Mouse (Mus musculus) midbrain, embryonic 10.5 days (tissue): ENCODE results near the gene Fastk. TPM values are rescaled to one million over a fixed set of nuclear protein-coding genes. Genes with fewer than 3 reads are reported as not detected.

Experiments used
- DNase-seq: peaks from one replicate; pipeline ENCODE4 v3.0.0-alpha.2; 2017; ENCODE audit warnings: low spot score
- H3K27ac ChIP-seq: fragments of 300-500 bp; sonication (generic); replicated peaks from 2 replicates; pipeline ENCODE4 v1.5.1; 2016; ENCODE audit warnings: mild to moderate bottlenecking
- H3K27me3 ChIP-seq: fragments of 300-500 bp; sonication (generic); 2 replicates; pipeline ENCODE4 v1.6.1; 2016; ENCODE audit warnings: low read depth, mild to moderate bottlenecking; ENCODE audit not compliant: poor library complexity, severe bottlenecking
- H3K36me3 ChIP-seq: fragments of 300-500 bp; sonication (generic); 2 replicates; pipeline ENCODE4 v1.6.1; 2016; ENCODE audit warnings: mild to moderate bottlenecking, moderate library complexity
- H3K4me1 ChIP-seq: fragments of 300-500 bp; sonication (generic); 2 replicates; pipeline ENCODE4 v1.6.1; 2016
- H3K4me3 ChIP-seq: fragments of 300-500 bp; sonication (generic); 2 replicates; pipeline ENCODE4 v1.5.1; 2016; ENCODE audit warnings: mild to moderate bottlenecking, moderate library complexity
- H3K9me3 ChIP-seq: fragments of 300-500 bp; sonication (generic); replicated peaks from 2 replicates; pipeline ENCODE4 v1.6.1; 2016; ENCODE audit warnings: mild to moderate bottlenecking
- WGBS: fragments of 180-500 bp; shearing (Covaris S2); methylation state at CpG from one replicate; pipeline ENCODE4 v1.1.7; 2016; 5-methylcytosine and 5-hydroxymethylcytosine counted together
- polyA plus RNA-seq: library from polyadenylated mRNA; unstranded; fragments of >200 nt; fragmentation: Nextera tagmentation; extraction: Ambion mirVana; gene quantifications from 2 replicates; pipeline ENCODE4 v1.2.1, GENCODE M21; 2016

Gene Fastk
- polyA plus RNA-seq, 1 experiment from 2014 or later = 107 TPM

DNA sequence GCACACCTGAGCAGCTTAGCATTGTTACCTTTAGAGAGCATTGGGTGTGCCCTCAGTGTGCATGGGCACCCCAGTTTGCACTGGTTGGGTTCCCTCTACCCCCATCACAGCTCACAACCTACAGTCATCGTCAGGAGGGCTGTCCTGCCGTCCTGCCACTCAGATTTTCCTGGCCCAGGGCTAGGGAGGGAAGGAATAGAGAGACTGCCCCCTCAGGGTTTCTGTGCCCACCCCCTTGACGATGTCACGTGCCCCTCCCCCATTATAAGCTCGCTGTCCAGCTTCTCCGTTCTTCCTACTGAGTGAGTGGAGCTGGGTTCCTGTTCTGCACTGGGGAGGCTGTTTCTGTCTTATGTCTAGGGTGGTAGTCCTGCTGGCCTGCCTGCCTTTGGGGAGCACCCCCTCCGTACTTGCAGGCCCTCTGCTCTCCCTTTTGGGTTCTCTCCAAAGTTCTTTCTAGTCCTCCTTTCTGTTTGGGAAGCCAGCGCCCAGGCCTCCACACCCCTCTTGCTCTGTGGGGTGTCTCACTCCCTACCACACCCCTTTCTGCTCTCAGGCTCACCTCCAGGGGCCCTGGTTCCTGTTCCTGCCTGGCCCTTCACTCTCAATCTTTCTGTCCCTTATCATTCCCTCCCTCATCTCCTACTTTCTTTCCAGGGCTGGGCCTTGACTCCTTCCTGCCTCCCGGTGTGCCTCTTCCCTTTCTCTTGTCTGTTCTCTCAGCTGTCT is 18.4 kb downstream of the Fastk start:
- H3K27me3 ChIP-seq = peaks cover 29% of the 10 kb centered on the region
- DNase-seq = no peak
- H3K36me3 ChIP-seq = peaks cover 27% of the 10 kb centered on the region
- H3K9me3 ChIP-seq = no peaks in the 10 kb centered on the region
- peak overlapping the region; percentile 76 for H3K4me3 ChIP-seq
- peak overlapping the region; percentile 88 for H3K27ac ChIP-seq
- WGBS = 9% methylated on average over 9 of the region's 9 CpGs
- H3K4me1 ChIP-seq = peaks cover 72% of the 10 kb centered on the region

DNA sequence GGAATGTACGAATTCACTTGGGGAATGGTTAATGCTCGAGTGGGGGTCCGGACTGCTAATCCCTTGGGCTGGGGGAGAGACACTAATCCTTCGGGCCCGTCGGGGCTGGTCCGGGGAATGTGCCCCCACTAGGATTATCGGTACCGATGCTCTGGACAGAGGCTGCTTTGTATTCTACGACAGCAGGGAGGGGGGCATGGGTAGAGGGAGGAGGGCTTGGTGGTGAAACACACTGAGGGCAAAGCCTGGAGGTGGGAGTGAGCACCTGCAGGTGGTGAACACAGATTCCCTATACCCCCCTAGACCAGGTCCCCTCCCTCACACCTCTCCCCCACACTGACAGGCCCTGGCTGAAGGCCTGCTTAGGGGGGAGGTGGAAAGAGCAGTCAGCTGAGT is 19.1 kb downstream of the Fastk start:
- Histone ChIP-seq H3K9me3 (no peaks in the 10 kb centered on the region), H3K4me3 (peak overlapping the region; percentile 76), H3K27me3 (peaks cover 29% of the 10 kb centered on the region), H3K4me1 (peaks cover 72% of the 10 kb centered on the region), H3K36me3 (peaks cover 21% of the 10 kb centered on the region), H3K27ac (peak overlapping the region; percentile 88)
- peak; percentile 53 for DNase-seq
- WGBS = 0% methylated on average over 10 of the region's 10 CpGs

DNA sequence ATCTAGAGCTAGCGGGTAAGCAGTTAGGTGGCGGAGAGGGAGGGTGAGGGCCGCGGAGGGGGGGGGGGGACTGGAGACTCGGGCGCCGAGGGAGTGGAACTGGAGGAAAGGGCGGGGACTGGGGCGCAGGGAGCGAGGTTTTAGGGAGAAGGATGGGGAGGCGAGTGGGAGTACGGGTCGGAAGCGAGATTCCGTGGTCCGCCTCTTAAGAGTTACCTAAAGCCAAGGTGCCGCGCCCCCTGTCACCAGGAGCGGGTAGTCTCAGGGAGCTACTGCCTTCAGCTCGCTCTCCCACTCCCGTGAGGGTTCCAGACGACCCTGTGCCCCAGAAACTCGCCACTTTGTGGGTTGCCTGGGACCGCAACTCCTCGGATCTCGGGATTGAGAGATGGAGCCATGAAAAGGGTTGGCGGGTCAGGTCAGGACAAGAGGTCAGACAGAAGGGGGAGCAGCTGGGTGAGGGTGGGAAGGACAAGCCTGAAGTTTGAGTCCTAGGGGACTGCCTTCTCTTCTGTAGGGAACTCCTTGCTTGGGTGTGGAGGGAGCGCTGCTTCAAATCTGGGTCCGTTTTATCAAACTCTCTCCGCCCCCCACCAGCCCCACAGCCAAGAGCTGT is 19.6 kb downstream of the Fastk start:
- peaks cover 72% of the 10 kb centered on the region for H3K4me1 ChIP-seq
- H3K27me3 ChIP-seq = peaks cover 29% of the 10 kb centered on the region
- no peaks in the 10 kb centered on the region for H3K9me3 ChIP-seq
- peak overlapping the region; percentile 88 for H3K27ac ChIP-seq
- no peak for DNase-seq
- peaks cover 21% of the 10 kb centered on the region for H3K36me3 ChIP-seq
- WGBS = 0% methylated on average over 29 of the region's 30 CpGs
- peak overlapping the region; percentile 76 for H3K4me3 ChIP-seq

DNA sequence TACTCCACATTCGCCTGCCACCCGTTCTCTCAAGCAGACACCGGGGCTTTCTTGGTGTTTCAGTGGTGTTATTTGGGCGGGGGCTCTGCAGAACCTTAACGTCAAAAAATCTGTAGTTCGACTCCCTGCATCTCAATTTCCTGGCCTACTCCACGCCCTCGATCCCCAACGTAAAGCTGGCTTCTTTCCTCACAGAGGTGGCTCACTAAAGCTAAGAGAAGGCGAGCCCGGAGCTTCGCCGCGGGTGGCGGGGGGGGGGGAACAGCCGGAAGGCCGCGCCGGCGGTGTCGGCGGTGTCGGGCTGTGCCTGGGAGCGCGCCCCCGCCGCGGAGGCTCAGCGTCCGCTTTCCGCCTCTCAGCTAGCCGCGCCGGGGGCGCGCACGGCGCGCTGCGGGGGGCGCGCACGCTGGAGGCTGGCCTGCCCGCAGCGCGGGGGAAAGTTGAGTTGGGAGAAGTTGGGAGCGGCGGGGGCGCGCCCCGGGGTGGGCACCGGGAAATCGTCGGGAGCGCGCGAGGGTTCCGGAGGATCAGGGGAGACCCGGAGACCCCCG is 20.2 kb downstream of the Fastk start:
- DNase-seq = peak; percentile 84
- H3K9me3 ChIP-seq = no peaks in the 10 kb centered on the region
- peaks cover 21% of the 10 kb centered on the region for H3K36me3 ChIP-seq
- 1% methylated on average over 53 of the region's 60 CpGs for WGBS
- H3K27ac ChIP-seq = peak overlapping the region; percentile 88
- peaks cover 29% of the 10 kb centered on the region for H3K27me3 ChIP-seq
- peaks cover 72% of the 10 kb centered on the region for H3K4me1 ChIP-seq
- H3K4me3 ChIP-seq = peak overlapping the region; percentile 76

DNA sequence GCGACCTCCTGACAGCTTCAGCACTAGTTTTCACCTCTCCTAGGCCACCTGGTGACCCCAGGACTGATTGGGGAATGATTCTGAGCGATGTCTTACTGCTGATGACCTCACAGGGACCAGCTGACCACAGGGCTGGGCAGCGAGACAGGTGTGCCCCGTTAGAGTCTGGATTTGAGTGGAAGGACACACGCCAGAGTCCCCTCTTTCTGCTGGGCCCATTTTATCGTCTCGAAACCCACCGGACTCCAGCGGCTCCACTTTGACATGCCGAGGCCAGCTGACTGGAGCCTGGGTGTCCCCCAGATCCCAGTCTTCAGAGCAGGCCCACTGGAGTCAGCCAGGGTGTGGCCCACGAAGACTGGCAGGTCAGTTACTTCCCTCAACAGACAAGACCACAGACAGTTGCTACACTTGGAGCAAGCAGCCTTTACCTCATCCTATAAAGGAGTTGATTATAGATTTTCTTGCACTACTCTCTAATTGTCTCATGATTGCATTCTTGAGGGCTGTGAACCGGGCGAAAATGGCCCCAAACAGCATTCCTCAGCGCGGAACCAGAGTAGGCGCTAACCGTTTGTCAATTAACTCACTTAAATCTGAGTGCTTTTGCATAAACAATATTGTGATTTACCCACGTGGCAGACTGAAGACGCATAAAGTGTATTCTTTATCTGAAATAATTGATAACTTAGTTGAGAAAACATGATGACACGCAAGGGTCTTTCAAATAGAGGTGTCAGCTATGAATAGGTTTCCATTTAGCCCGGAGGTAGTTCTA is 20.9 kb downstream of the Fastk start:
- H3K4me1 ChIP-seq = peaks cover 69% of the 10 kb centered on the region
- H3K27me3 ChIP-seq = peaks cover 26% of the 10 kb centered on the region
- no peak for DNase-seq
- peaks cover 21% of the 10 kb centered on the region for H3K36me3 ChIP-seq
- H3K4me3 ChIP-seq = peak overlapping the region; percentile 76
- H3K27ac ChIP-seq = peak overlapping the region; percentile 88
- WGBS = 16% methylated on average over 21 of the region's 21 CpGs
- no peaks in the 10 kb centered on the region for H3K9me3 ChIP-seq

DNA sequence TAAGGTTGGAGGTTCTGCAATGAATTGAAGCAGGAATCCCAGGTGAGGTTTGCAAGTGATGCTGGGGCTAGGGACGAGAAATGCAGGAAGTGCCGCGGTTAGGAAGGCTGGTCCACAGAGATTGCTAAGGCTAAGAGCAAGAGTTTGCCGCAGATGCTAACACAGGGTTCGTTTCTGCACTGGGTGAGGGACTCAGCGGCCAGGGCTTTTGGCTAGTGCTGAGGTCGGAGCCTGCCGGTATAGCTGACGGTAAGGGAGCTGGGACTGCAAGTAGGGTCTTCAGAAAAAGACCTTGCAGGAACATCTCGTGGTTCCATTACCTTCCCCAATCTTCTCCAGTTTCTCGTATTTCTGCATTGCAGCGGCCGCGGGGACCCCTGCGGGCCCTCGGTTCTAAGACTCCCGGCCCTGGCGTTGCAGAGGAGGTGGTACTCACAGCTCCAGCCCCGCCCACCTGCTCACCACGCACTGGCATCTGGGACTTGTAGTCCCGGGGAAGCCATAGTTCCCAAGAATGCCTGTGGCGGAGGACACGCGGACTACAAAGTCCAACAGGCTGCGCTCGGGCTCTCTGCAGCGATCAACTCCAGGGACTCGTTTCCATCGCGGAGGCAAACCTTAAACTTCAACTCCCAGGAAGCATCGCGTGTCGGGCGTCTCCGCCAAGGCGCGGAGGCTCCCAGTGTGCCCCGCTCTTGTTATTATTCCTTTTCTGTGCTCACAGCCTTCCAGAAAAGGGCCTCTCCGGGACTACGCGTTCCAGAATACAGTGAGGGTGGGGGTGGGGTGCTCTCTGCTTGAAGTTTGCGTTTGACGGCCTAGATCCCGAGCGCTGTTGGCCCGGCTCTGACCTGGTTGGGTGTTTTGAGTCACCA is 21.7 kb downstream of the Fastk start, which contains the start of the genes Cdk5 and Slc4a2:
Gene Cdk5 (minus strand): TSS at position 402 of the 875 bp plus-strand sequence.
Gene Slc4a2 (plus strand): TSS at position 709 of the 875 bp plus-strand sequence.
- Histone ChIP-seq H3K9me3 (no peaks in the 10 kb centered on the region), H3K36me3 (peaks cover 27% of the 10 kb centered on the region), H3K4me3 (peak within 1 kb of the TSS; percentile 76), H3K4me1 (peaks cover 61% of the 10 kb centered on the region), H3K27me3 (peaks cover 24% of the 10 kb centered on the region), H3K27ac (peak within 1 kb of the TSS; percentile 88)
- DNase-seq = peak; percentile 99
- WGBS = under 1% methylated on average over 46 of the region's 46 CpGs

DNA sequence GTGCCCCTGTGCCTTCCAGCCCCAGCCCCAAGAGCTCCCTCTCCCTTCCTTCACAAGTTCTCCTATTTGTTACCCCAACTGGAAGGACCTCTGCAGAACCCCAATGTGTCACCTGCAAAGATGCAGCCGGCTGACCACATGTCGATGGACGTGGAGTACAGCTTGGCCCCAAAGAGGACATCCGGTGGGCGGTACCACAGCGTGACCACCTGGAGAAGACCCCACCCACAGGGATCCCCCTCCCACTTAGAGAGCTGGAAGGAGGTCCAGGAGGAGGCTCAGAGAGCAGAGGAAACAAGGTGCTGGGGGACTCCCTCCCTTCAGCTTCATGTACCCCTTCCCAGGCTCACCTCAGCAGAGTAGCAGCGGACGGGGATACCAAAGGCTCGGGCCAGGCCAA is 24.7 kb downstream of the Fastk start:
- no peak overlapping the region for H3K4me3 ChIP-seq
- DNase-seq = no peak
- H3K9me3 ChIP-seq = no peaks in the 10 kb centered on the region
- H3K27me3 ChIP-seq = peaks cover 6% of the 10 kb centered on the region; the same call in 1 of the 2 replicates
- peaks cover 46% of the 10 kb centered on the region for H3K4me1 ChIP-seq
- no peak overlapping the region for H3K27ac ChIP-seq
- H3K36me3 ChIP-seq = peaks cover 27% of the 10 kb centered on the region
- WGBS = 88% methylated on average over 9 of the region's 9 CpGs

DNA sequence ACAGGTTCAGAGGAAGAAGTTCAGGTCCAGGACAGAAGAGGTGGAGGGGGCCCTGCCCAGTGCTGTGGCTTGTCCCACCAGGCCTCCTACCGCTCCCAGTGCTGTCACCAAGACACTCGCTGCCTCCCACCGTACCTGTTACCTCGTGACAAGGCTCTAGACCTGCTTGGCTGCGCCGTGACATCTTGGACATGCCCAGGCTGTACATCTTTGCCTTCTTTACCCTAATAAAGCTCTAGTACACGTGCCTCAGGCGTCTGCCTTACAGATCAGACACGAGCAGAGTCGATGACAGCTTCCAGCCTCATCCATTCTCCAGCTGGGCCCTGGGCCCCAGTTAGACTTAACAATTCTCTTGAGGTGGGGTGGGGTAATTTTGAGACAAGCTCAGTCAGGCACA is 27.5 kb downstream of the Fastk start:
- H3K9me3 ChIP-seq = no peaks in the 10 kb centered on the region
- WGBS = 87% methylated on average over 10 of the region's 10 CpGs
- H3K4me1 ChIP-seq = peaks cover 36% of the 10 kb centered on the region
- peaks cover 6% of the 10 kb centered on the region; the same call in 1 of the 2 replicates for H3K27me3 ChIP-seq
- H3K27ac ChIP-seq = no peak overlapping the region
- H3K36me3 ChIP-seq = peaks cover 27% of the 10 kb centered on the region
- DNase-seq = no peak
- H3K4me3 ChIP-seq = no peak overlapping the region

DNA sequence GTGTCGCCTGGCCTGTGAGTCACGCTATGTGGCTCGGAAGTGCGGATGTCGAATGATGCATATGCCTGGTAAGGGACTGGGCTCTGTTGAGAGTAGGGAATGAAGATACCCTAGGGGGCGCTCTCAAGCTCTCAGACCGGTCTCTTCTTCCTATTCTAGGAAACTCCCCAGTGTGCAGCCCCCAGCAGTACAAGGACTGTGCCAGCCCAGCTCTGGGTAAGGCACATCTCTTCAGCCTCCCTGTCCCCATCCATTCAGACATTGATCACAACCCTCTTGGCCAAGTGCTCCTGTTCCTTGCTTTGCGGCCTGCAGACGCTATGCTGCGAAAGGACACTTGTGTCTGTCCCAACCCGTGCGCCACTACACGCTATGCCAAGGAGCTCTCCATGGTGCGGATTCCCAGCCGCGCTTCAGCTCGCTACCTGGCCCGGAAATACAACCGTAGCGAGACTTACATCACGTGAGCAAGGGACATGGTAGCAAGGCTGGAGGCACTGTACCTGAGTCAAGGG is 28.8 kb downstream of the Fastk start:
- peaks cover 6% of the 10 kb centered on the region; the same call in 1 of the 2 replicates for H3K27me3 ChIP-seq
- 3% methylated on average over 21 of the region's 21 CpGs for WGBS
- peaks cover 27% of the 10 kb centered on the region for H3K4me1 ChIP-seq
- H3K9me3 ChIP-seq = no peaks in the 10 kb centered on the region
- peak overlapping the region; percentile 17; the same call in 1 of the 2 replicates for H3K4me3 ChIP-seq
- H3K36me3 ChIP-seq = peaks cover 27% of the 10 kb centered on the region
- no peak overlapping the region; the same call in none of the 2 replicates for H3K27ac ChIP-seq
- peak; percentile 61 for DNase-seq

DNA sequence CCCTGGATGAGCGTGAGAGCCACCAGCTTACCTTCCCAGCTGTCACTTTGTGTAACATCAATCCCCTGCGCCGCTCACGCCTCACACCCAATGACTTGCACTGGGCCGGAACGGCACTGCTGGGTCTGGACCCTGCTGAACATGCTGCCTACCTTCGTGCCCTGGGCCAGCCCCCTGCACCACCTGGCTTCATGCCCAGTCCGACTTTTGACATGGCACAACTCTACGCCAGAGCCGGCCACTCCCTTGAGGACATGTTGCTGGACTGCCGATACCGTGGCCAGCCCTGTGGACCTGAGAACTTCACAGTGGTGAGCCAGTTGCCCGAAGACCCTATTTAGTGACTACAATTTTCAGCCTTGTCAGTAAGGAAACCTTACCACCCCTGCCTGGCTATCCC is 31.1 kb downstream of the Fastk start:
- DNase-seq = no peak
- WGBS = 84% methylated on average over 13 of the region's 13 CpGs
- Histone ChIP-seq H3K27me3 (peaks cover 6% of the 10 kb centered on the region; the same call in 1 of the 2 replicates), H3K27ac (no peak overlapping the region), H3K36me3 (peaks cover 11% of the 10 kb centered on the region), H3K4me1 (peaks cover 34% of the 10 kb centered on the region), H3K9me3 (no peaks in the 10 kb centered on the region), H3K4me3 (no peak overlapping the region)

DNA sequence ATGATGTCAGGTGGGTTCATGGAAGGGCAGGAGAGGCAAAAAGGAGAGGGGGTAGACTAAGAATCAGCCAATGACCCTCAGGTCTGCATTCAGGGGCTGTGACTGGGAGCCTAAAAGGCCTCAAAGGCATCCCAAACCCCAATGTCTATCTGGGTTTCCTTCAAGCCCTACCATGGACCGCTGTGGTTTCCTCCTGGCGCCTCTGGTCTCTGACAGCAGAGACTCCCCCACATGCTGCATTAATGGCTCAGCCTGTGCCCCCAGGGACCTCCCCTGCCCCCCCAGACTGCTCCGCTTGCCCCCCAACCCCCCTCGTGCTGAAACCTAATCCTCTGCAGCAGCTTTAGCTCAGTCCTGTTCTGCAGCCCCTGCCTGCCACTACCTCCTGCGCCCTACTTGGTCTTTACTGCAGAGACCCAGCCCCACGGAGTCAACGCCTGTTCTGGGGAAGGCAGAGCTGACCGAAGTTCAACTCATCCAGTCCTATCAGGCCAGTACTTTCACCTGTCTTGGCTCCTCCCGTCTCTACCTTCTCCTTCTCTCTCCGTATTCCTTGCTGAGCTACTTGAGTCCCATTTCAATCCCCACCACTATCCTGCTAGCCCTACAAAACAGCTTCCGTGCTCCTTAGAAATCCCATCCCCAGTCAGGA is 31.9 kb downstream of the Fastk start, which contains the start of gene Asic3:
Gene Asic3 (plus strand): TSS at position 351 of the 652 bp plus-strand sequence.
- H3K9me3 ChIP-seq = no peaks in the 10 kb centered on the region
- no peak within 1 kb of the TSS for H3K27ac ChIP-seq
- no peak for DNase-seq
- H3K4me1 ChIP-seq = peaks cover 37% of the 10 kb centered on the region
- peaks cover 11% of the 10 kb centered on the region for H3K36me3 ChIP-seq
- H3K4me3 ChIP-seq = no peak within 1 kb of the TSS
- peaks cover 6% of the 10 kb centered on the region; the same call in 1 of the 2 replicates for H3K27me3 ChIP-seq
- 44% methylated on average over 11 of the region's 11 CpGs for WGBS
